Mouse (Mus musculus) limb, embryonic 12.5 days (tissue): ENCODE results near the gene Gm20388. TPM values are rescaled to one million over a fixed set of nuclear protein-coding genes. Genes with fewer than 3 reads are reported as not detected.

Experiments
- ATAC-seq: fragments of 200-750 bp; cut with Nextera tagmentation; 2 replicates; pipeline ENCODE4 v1.8.0; 2017; ENCODE audit warnings: low read depth, moderate TSS enrichment; ENCODE audit not compliant: insufficient number of reproducible peaks, insufficient read depth, low FRiP score, low TSS enrichment
- H3K27ac ChIP-seq: fragments of 300-500 bp; sonication (generic); 2 replicates; pipeline ENCODE4 v1.5.1; 2016; ENCODE audit warnings: mild to moderate bottlenecking, moderate library complexity
- H3K27me3 ChIP-seq: fragments of 300-500 bp; sonication (generic); 2 replicates; pipeline ENCODE4 v1.6.1; 2016; ENCODE audit warnings: mild to moderate bottlenecking, moderate library complexity
- H3K36me3 ChIP-seq: fragments of 300-500 bp; sonication (generic); 2 replicates; pipeline ENCODE4 v1.6.1; 2016; ENCODE audit warnings: mild to moderate bottlenecking, moderate library complexity
- H3K4me1 ChIP-seq: fragments of 300-500 bp; sonication (generic); replicated peaks from 2 replicates; pipeline ENCODE4 v1.6.1; 2016
- H3K4me2 ChIP-seq: fragments of 300-500 bp; sonication (generic); 2 replicates; pipeline ENCODE4 v1.6.1; 2016; ENCODE audit warnings: mild to moderate bottlenecking, moderate library complexity
- H3K4me3 ChIP-seq: fragments of 300-500 bp; sonication (generic); replicated peaks from 2 replicates; pipeline ENCODE4 v1.5.1; 2016; ENCODE audit warnings: mild to moderate bottlenecking
- H3K9ac ChIP-seq: fragments of 300-500 bp; sonication (generic); replicated peaks from 2 replicates; pipeline ENCODE4 v1.6.1; 2016; ENCODE audit warnings: mild to moderate bottlenecking, moderate library complexity
- H3K9me3 ChIP-seq: fragments of 300-500 bp; sonication (generic); 2 replicates; pipeline ENCODE4 v1.6.1; 2016; ENCODE audit warnings: mild to moderate bottlenecking, moderate library complexity
- WGBS: fragments of 180-500 bp; shearing (Covaris S2); methylation state at CpG from one replicate; pipeline ENCODE4 v1.1.7; 2016; 5-methylcytosine and 5-hydroxymethylcytosine counted together
- polyA plus RNA-seq: library from polyadenylated mRNA; unstranded; fragments of >200 nt; fragmentation: Nextera tagmentation; extraction: Ambion mirVana; gene quantifications from 2 replicates; pipeline ENCODE4 v1.2.1, GENCODE M21; 2016

The Gm20388 gene
- polyA plus RNA-seq, 1 experiment from 2014 or later, result not detected

DNA sequence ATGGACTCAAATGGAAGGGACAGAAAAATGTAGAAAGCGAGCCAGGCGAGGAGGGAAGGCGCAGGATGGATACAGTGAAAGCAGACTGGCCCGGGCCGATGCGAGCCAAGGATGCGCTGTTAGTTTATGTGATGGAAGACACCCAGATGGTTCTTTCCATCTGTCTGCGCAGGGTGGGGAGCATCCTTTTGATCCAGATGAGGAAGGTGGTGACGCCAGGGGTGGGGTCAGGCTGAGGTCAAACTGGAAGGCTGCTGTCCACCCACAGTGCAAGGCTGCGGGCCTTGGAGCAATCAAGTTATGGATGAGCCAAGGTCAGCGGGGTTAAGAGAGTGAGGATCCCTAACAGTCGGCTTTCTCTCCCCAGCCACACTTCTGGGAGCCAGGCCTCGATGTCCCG, 2025.8 kb downstream of the Gm20388 start:
- WGBS, result 47% methylated on average over 14 of the region's 14 CpGs
- Histone ChIP-seq H3K27ac (no peak overlapping the region), H3K9ac (no peak overlapping the region), H3K9me3 (no peaks in the 10 kb centered on the region), H3K4me1 (peaks cover 11% of the 10 kb centered on the region), H3K4me3 (no peak overlapping the region), H3K4me2 (no peak overlapping the region), H3K36me3 (no peaks in the 10 kb centered on the region), H3K27me3 (no peaks in the 10 kb centered on the region; the same call in 1 of the 2 replicates)
- ATAC-seq, result no peak

DNA sequence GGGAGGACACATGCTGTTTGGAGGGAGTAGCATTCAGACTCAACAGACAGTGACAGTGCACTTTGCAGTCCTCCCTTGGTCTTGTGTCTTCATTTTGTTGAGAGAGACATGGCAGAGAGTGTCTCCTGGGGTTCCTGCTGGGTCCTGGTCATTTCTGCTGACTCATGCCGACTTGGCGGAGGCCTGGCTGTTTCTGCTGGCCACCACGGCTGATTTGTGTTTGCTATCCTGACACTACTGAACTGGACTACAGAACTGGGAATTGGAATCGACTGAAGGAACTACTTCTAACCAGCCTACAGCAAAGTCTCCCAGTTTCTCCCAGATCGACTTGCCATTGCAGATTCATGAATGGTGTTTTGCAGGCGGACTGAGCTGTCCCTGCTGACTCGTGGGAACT, 2028.1 kb downstream of the Gm20388 start:
- Histone ChIP-seq H3K9me3 (no peaks in the 10 kb centered on the region), H3K27me3 (no peaks in the 10 kb centered on the region; the same call in 1 of the 2 replicates), H3K36me3 (no peaks in the 10 kb centered on the region), H3K27ac (no peak overlapping the region), H3K9ac (no peak overlapping the region), H3K4me3 (no peak overlapping the region), H3K4me2 (no peak overlapping the region), H3K4me1 (peaks cover 11% of the 10 kb centered on the region)
- no peak for ATAC-seq
- 91% methylated on average over 7 of the region's 7 CpGs for WGBS

DNA sequence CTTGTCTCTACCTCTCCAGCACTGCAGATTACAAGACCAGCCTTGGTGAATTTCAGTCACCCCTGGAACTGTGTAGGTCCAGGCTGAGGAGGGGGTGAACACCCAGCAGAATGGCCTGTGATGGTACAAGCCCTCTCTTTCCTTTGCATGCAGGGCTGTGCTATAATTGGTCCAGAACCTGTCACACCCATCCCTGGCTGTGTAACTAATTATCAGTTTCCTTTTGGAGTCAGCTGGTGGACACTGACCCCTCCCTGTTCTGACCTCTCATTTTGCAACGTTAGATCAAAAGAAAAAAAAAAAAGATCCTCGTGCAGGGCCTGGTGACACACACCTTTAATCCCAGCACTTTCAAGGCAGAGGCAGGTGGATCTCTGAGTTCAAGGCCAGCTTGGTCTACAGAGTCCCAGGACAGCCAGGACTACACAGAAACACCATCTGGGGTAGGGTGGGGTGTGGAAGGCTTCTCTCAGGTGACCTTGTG, 2032.5 kb downstream of the Gm20388 start:
- Histone ChIP-seq H3K27me3 (no peaks in the 10 kb centered on the region; the same call in 1 of the 2 replicates), H3K27ac (no peak overlapping the region), H3K9ac (no peak overlapping the region), H3K36me3 (no peaks in the 10 kb centered on the region), H3K4me3 (no peak overlapping the region), H3K9me3 (no peaks in the 10 kb centered on the region), H3K4me1 (peaks cover 14% of the 10 kb centered on the region), H3K4me2 (no peak overlapping the region)
- 11% methylated on average over 2 of the region's 2 CpGs for WGBS
- no peak for ATAC-seq

DNA sequence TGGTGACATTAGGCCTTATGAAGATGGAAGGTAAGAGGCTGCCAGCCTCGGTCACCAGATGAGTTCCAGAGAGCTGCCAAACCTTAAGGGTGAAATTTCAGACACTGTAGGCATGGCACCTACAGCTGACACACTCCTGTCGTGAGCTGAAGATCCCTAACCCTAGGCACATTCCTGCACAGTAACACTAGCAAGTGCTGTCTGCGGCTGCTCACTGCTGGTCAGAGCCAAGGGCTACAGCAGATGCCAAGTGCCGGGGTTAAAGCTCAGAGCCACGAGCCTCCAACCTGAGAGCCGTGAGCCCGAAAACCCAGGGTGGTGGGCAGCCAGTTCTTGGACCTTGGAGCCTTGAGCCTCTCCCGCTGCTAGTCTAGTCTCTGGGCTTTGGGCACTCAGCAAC, 2033.1 kb downstream of the Gm20388 start:
- Histone ChIP-seq H3K36me3 (no peaks in the 10 kb centered on the region), H3K9ac (no peak overlapping the region)

DNA sequence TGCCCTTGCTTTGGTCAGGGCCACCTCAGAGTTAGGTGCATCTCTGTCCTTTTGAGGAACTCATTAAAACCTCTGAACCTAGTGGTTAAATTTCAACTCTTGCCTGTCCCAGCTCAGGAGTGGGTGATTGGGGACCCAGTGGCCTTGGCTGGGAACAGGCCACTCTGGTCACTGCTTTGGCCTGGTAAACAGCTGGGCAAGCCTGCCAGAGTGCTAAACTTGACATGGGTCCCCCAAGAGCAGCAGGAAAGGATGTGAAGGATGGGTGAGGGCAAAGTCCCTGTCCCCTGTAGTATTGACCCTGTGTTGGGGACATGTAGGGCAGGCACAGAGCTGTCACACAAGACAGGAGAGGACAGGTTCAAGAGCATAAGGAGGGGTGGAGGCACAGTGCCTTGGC, 2034.2 kb downstream of the Gm20388 start, which contains the start of gene Car5a:
Car5a (minus strand) TSS at position 74 of the 400 bp plus-strand sequence.
- H3K4me1 ChIP-seq, result peaks cover 28% of the 10 kb centered on the region
- H3K4me3 ChIP-seq, result no peak within 1 kb of the TSS
- no peak within 1 kb of the TSS for H3K4me2 ChIP-seq
- no peak within 1 kb of the TSS for H3K9ac ChIP-seq
- no peaks in the 10 kb centered on the region for H3K9me3 ChIP-seq
- H3K36me3 ChIP-seq, result no peaks in the 10 kb centered on the region
- ATAC-seq, result no peak
- no peaks in the 10 kb centered on the region; the same call in 1 of the 2 replicates for H3K27me3 ChIP-seq
- H3K27ac ChIP-seq, result no peak within 1 kb of the TSS

More for the DNA sequence above, 2033.1 kb downstream of the Gm20388 start:
- no peak overlapping the region for H3K4me3 ChIP-seq
- no peaks in the 10 kb centered on the region for H3K9me3 ChIP-seq
- peaks cover 20% of the 10 kb centered on the region for H3K4me1 ChIP-seq
- H3K27me3 ChIP-seq, result no peaks in the 10 kb centered on the region; the same call in 1 of the 2 replicates
- 84% methylated on average over 8 of the region's 8 CpGs for WGBS
- H3K27ac ChIP-seq, result no peak overlapping the region
- H3K4me2 ChIP-seq, result no peak overlapping the region
- ATAC-seq, result no peak

DNA sequence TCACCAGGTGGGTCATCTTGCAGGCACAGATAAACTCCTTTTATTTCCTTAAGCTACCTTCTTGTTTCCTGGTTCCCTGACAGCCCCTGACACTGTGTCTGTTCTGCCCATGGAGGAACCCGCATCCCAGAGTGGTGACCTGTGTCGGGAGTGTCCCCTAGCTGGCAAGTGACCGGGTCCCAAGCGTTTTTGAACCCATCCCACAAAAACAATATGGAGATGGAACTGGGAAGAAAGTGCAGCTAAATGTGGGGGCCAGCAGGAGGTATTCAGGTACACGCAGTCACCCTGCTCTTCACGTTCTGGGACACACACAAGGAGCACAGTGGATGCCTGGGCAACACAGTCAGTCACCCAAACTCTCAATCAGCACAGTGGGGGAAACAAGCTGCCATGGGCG, 2035.7 kb downstream of the Gm20388 start:
- H3K36me3 ChIP-seq, result no peaks in the 10 kb centered on the region
- no peak overlapping the region for H3K4me3 ChIP-seq
- no peak overlapping the region for H3K27ac ChIP-seq
- no peak for ATAC-seq
- no peak overlapping the region for H3K4me2 ChIP-seq
- H3K9me3 ChIP-seq, result no peaks in the 10 kb centered on the region
- 81% methylated on average over 7 of the region's 7 CpGs for WGBS
- no peaks in the 10 kb centered on the region; the same call in 1 of the 2 replicates for H3K27me3 ChIP-seq
- H3K9ac ChIP-seq, result no peak overlapping the region
- H3K4me1 ChIP-seq, result peaks cover 28% of the 10 kb centered on the region

DNA sequence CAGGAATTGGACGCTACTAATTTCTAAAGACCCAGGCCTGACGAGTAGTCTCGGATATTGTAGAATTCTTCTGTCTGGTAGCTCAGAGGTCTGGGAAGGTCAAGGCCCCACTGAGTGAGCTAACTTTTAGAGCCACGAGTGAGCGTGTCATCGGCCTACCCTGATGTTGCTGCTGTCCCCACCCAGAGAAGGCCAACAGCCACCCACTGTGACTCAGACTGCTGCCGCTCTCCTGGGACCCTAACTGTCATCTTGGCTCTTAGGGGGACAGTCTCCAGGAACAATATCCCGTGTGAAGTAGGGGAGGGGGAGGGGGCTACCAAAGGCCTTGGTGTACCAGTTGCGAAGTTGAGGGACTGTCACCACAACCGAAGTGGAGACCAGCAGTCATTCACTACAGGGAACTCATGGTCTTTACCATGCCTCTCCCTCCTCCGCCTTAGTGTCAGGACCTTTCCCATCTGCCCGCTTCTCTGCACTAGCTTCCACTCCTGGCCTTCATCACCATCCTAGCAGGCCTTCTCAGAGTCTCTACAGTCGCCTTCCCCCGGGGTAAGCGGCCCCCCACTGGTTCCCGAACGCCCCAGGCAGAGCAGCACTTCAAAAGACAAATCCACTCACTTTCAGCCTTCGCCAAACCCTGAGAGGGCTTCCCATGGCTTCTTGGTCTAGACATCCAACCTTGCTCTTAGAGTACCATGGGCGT, 2036.6 kb downstream of the Gm20388 start:
- ATAC-seq, result no peak
- peak overlapping the region; percentile 70 for H3K4me2 ChIP-seq
- no peaks in the 10 kb centered on the region; the same call in 1 of the 2 replicates for H3K27me3 ChIP-seq
- peaks cover 37% of the 10 kb centered on the region for H3K4me1 ChIP-seq
- peak overlapping the region; percentile 57 for H3K9ac ChIP-seq
- peak overlapping the region; percentile 95 for H3K27ac ChIP-seq
- no peaks in the 10 kb centered on the region for H3K36me3 ChIP-seq
- no peaks in the 10 kb centered on the region for H3K9me3 ChIP-seq
- 31% methylated on average over 19 of the region's 19 CpGs for WGBS
- peak overlapping the region; percentile 40 for H3K4me3 ChIP-seq

DNA sequence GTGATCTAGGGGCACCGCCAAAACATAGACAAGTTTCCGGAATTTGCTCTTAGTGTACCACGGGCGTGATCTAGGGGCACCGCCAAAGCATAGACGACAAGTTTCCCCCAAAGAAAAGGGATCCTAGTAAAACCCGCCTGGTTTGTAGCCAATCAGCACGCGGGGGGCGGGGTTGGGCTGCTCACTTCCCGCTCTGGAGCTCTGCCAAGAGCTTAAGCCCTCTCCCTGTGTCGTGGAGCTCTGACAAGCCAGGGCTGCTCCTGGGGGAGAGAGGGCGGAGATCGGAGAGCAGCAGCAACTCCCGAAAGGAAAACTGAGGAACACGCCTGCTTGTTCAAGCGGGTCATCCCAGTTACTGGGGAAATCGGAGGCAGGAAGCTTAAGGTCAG, 2037.1 kb downstream of the Gm20388 start:
- H3K9me3 ChIP-seq, result no peaks in the 10 kb centered on the region
- H3K4me3 ChIP-seq, result peak overlapping the region; percentile 40
- WGBS, result 1% methylated on average over 18 of the region's 18 CpGs
- H3K27me3 ChIP-seq, result no peaks in the 10 kb centered on the region; the same call in 1 of the 2 replicates
- peak overlapping the region; percentile 95 for H3K27ac ChIP-seq
- peak overlapping the region; percentile 70 for H3K4me2 ChIP-seq
- H3K36me3 ChIP-seq, result peaks cover 2% of the 10 kb centered on the region; the same call in 1 of the 2 replicates
- peak; percentile 41 for ATAC-seq
- H3K4me1 ChIP-seq, result peaks cover 42% of the 10 kb centered on the region
- peak overlapping the region; percentile 57 for H3K9ac ChIP-seq

DNA sequence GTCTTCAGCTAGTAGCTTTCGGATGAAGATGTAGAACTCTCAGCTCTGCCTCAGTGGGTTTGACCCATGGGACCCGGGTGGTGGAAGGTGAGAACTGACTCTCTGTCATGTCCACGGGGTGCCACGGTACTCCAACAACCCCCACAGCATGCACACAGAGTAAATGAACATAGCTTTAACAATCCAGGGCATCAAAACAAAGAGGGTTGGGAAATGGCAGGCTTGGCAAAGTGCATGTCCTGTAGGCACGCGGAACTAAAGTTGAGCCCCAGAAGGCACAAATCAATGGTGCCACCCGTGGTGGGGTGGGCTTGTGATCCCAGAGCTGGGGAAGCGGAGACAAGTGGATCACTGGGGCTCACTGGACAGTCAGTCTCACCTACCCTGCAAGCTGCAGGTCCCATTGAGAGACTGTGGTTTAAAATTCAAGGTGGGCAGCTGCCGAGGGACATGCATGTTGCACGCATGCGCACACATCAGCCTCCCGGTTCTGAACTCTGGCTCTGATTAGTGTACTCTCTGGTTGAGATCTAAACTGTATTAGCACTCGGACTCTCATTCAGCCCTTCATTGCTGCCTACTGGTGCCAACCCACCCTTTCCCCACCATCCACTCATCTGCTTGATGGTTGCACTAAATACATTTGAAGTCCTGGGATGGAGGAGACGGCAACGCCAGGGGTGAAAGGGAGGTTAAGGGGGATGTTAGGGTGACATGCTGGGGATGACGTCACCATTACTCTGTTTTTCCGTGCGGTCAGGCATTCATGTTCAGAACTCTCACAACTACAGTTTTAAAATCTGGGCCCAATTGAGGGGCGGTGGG, 2037.9 kb downstream of the Gm20388 start:
- Histone ChIP-seq H3K4me1 (peaks cover 44% of the 10 kb centered on the region), H3K27me3 (no peaks in the 10 kb centered on the region; the same call in 1 of the 2 replicates), H3K9me3 (no peaks in the 10 kb centered on the region), H3K4me3 (peak overlapping the region; percentile 40), H3K4me2 (peak overlapping the region; percentile 70), H3K36me3 (peaks cover 10% of the 10 kb centered on the region), H3K9ac (peak overlapping the region; percentile 57; the same call in 1 of the 2 replicates), H3K27ac (peak overlapping the region; percentile 95)
- 60% methylated on average over 19 of the region's 19 CpGs for WGBS
- ATAC-seq, result no peak

DNA sequence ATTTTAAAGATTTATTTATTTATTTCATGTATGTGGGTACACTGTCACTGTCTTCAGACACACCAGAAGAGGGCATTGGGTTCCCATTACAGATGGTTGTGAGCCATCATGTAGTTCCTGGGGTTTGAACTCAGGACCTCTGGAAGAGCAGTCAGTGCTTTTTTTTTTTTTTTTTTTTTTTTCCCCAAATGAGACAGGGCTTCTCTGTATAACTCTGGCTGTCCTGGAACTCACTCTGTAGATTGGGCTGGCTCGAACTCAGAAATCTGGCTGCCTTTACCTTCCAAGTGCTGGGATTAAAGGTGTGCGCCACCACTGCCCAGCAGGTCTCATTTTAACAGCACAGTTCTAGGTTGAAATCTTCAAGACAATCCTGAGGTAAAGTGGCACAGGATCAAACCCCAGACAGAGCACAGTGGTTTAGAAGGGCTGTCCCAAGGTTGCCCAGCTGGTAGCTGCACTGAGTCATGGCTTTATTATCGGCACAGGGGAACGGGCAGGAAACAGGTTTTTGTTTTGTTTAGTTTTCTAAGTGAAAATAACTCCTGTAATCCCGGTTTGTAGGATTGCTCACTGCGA, 2038.7 kb downstream of the Gm20388 start, which contains the start of gene Banp:
Banp (plus strand) TSS at position 529 of the 579 bp plus-strand sequence.
- Histone ChIP-seq H3K4me2 (peak within 1 kb of the TSS; percentile 81), H3K4me3 (peak within 1 kb of the TSS; percentile 95), H3K4me1 (peaks cover 48% of the 10 kb centered on the region), H3K27me3 (no peaks in the 10 kb centered on the region; the same call in 1 of the 2 replicates), H3K9me3 (no peaks in the 10 kb centered on the region), H3K27ac (peak within 1 kb of the TSS; percentile 95), H3K36me3 (peaks cover 18% of the 10 kb centered on the region), H3K9ac (peak within 1 kb of the TSS; percentile 98)
- 63% methylated on average over 6 of the region's 6 CpGs for WGBS
- ATAC-seq, result no peak
